26 mouse cellular contexts compared by ENCODE assay signal in the genomic region with DNA sequence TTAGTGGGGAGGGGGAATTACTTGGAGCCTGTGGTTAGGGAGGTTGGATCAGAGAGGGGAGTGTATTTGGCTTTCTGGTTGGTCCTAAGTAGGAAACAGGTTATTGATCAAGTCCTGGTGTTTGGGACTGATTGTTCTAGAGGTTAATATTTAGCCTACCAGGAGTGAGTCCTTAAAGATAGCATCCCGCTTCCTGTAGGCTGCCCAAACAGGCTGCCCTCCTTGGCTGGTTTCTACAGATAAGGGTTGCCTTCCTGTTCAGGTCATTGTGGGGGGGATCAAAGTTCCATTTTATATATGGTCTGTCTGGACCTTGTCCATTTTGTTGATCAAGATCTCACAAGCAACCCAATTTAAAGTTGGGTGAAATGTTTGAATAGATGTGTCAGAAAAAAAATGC. TPM values are rescaled to one million over a fixed set of nuclear protein-coding genes. Genes with fewer than 3 reads are reported as not detected.
DNase-seq lines count a peak whose midpoint lies in the region; ATAC-seq and TF ChIP-seq lines count a peak whose summit lies in the region.
"Had no signal": no experiment of that assay in that cellular context is flagged by ENCODE, and none has a peak within 500 bp of the region (broad histone marks: within the 10 kb centered on the region; RNA-seq: fewer than 3 reads in every experiment).

No protein-coding gene starts in this region.

- H3K27me3 ChIP-seq in intestine, postnatal 0 days (replicated peaks; ENCODE audit: control insufficient read depth, insufficient read depth, low read length) = no peaks in the 10 kb centered on the region
- H3K27me3 ChIP-seq in small intestine, adult 2 months (ENCODE audit: control insufficient read depth, insufficient read depth, low read length) = no peaks in the 10 kb centered on the region
- H3K27me3 ChIP-seq: CH12.LX; forebrain, embryonic 12.5 days; heart, embryonic 15.5 days; limb, embryonic 15.5 days; lung, embryonic 15.5 days had no signal

- no peak overlapping the region for H3K4me3 ChIP-seq in intestine, postnatal 0 days (ENCODE audit: low read depth, low read length)
- H3K4me3 ChIP-seq in small intestine, adult 2 months (ENCODE audit: low read depth, low read length) = no peak overlapping the region
- H3K4me3 ChIP-seq: forebrain, embryonic 12.5 days; heart, embryonic 15.5 days; left cerebral cortex, adult 2 months; limb, embryonic 15.5 days; lung, embryonic 15.5 days had no signal

- peak; percentile 40; the same call in 1 of the 2 replicates for ATAC-seq in intestine, postnatal 0 days

- intact Hi-C loops in gastrocnemius, postnatal 14 days (cut with DNase I; ENCODE audit: low total_unique reads) = no loop called here

- DNase-seq in 416B (ENCODE audit: low read depth) = peak; percentile 96
- peak; percentile 52 for DNase-seq in MEL-GATA-1-ER (ENCODE audit: extremely low read depth, low read depth)
- no peak for DNase-seq in urinary bladder, adult 2 months (ENCODE audit: low spot score)
- DNase-seq in lung, postnatal 14 days = no peak
- DNase-seq in cerebellum, adult 11-12 months = no peak
- DNase-seq in gastrocnemius, postnatal 14 days = no peak
- DNase-seq: adrenal gland, postnatal 14 days; B cell, adult 2 months; cerebellum, adult 9-10 months; heart, postnatal 36 days; kidney, adult 11 months; layer of hippocampus, adult 9-11 months; left cerebral cortex, postnatal 4 days; midbrain, embryonic 14.5 days; thymus, adult 18-20 months; thymus, postnatal 4 days had no signal

- 50% methylated on average over 1 of the region's 1 CpGs for WGBS in intestine, postnatal 0 days
- 27% methylated on average over 1 of the region's 1 CpGs for WGBS in small intestine, adult 2 months

- H3K4me1 ChIP-seq in intestine, postnatal 0 days (replicated peaks; ENCODE audit: control insufficient read depth, insufficient read depth, low read length) = 0 out of 2 replicates have a peak, but pooled peaks cover 2% of the 10 kb centered on the region
- peaks cover 12% of the 10 kb centered on the region; the same call in 1 of the 2 replicates for H3K4me1 ChIP-seq in small intestine, adult 2 months (ENCODE audit: control insufficient read depth, insufficient read depth, insufficient read length, low read length)
- H3K4me1 ChIP-seq: forebrain, embryonic 12.5 days; limb, embryonic 15.5 days; lung, embryonic 15.5 days had no signal

- H3K4me2 ChIP-seq in intestine, postnatal 0 days (replicated peaks; ENCODE audit: low read depth) = no peak overlapping the region
- H3K4me2 ChIP-seq: forebrain, embryonic 12.5 days; heart, embryonic 15.5 days; hindbrain, embryonic 14.5 days; limb, embryonic 15.5 days; lung, embryonic 15.5 days had no signal

- no peaks in the 10 kb centered on the region for H3K9me3 ChIP-seq in intestine, postnatal 0 days (ENCODE audit: control insufficient read depth)
- H3K9me3 ChIP-seq: heart, embryonic 15.5 days; limb, embryonic 15.5 days; lung, embryonic 15.5 days had no signal

- TF ChIP-seq POLR2A in small intestine, adult 2 months (IDR thresholded peaks at IDR 0.05; ENCODE audit: low read depth, low read length) = no peak

- no peak overlapping the region for H3K27ac ChIP-seq in intestine, postnatal 0 days (ENCODE audit: low read depth, low read length)
- peak overlapping the region; percentile 53; the same call in 1 of the 2 replicates for H3K27ac ChIP-seq in small intestine, adult 2 months (ENCODE audit: insufficient read depth, low read depth, low read length)
- H3K27ac ChIP-seq: forebrain, embryonic 12.5 days; heart, embryonic 15.5 days; hindbrain, embryonic 14.5 days; left cerebral cortex, adult 2 months; limb, embryonic 15.5 days; lung, embryonic 15.5 days; macrophage had no signal

- H3K9ac ChIP-seq in intestine, postnatal 0 days (ENCODE audit: low read depth, low read length) = no peak overlapping the region
- H3K9ac ChIP-seq: forebrain, embryonic 12.5 days; heart, embryonic 15.5 days; hindbrain, embryonic 14.5 days; limb, embryonic 15.5 days; lung, embryonic 15.5 days had no signal

- no peaks in the 10 kb centered on the region for H3K36me3 ChIP-seq in intestine, postnatal 0 days (ENCODE audit: control insufficient read depth, insufficient read depth)
- H3K36me3 ChIP-seq in small intestine, adult 2 months (ENCODE audit: control insufficient read depth, insufficient read depth, low read length) = no peaks in the 10 kb centered on the region
- H3K36me3 ChIP-seq: lung, embryonic 15.5 days had no signal

- no peak for TF ChIP-seq CTCF in intestine, postnatal 0 days (IDR thresholded peaks at IDR 0.05; ENCODE audit: low read depth)
- no peak for TF ChIP-seq CTCF in small intestine, adult 2 months (IDR thresholded peaks at IDR 0.05; ENCODE audit: extremely low read depth, insufficient read length, insufficient replicate concordance, low read depth, low read length)

RNA-seq across cellular contexts. Expression of a gene that starts 27.5 kb away (rescaled TPM):
- 10.4 and 11.5 TPM in 2 replicates for polyA plus RNA-seq in intestine, postnatal 0 days (2015; fragmentation: Nextera tagmentation; extraction: Ambion mirVana)
- 2.6 TPM in 2 replicates for polyA plus RNA-seq in small intestine, adult 2 months (2012; rRNA removed)
- 10.0 and 12.4 TPM in 2 replicates for polyA plus RNA-seq in urinary bladder, adult 2 months (2012; rRNA removed)
- total RNA-seq in gastrocnemius, postnatal 14 days (2021) = 1 to 10 TPM; 5.1 to 6.6 TPM

RNA-seq across cellular contexts. Expression of a gene that starts 52.2 kb away (rescaled TPM):
- polyA plus RNA-seq in intestine, postnatal 0 days (2015; fragmentation: Nextera tagmentation; extraction: Ambion mirVana) = 8.9 and 9.3 TPM in 2 replicates
- 7.9 and 10.0 TPM in 2 replicates for polyA plus RNA-seq in small intestine, adult 2 months (2012; rRNA removed)
- polyA plus RNA-seq in urinary bladder, adult 2 months (2012; rRNA removed) = 41.8 and 47.8 TPM in 2 replicates
- total RNA-seq in gastrocnemius, postnatal 14 days (2021) = 10 to 100 TPM; 20.5 to 21.2 TPM

Comparison
In these comparisons a context has a peak if more than half of its experiments do, and no peak if none do; other contexts are left out.
1. DNase-seq: peak in 416B (single experiment) and MEL-GATA-1-ER (single experiment); none in urinary bladder, adult 2 months (single experiment), lung, postnatal 14 days (single experiment), cerebellum, adult 11-12 months (single experiment) and gastrocnemius, postnatal 14 days (single experiment).